Mouse (Mus musculus): ENCODE measurements around the gene Htr5a. TPM values are rescaled to one million over a fixed set of nuclear protein-coding genes. Genes with fewer than 3 reads are reported as not detected.

Htr5a gene
- polyA plus RNA-seq, 1 experiment from 2014 or later: 1.1 TPM

DNA sequence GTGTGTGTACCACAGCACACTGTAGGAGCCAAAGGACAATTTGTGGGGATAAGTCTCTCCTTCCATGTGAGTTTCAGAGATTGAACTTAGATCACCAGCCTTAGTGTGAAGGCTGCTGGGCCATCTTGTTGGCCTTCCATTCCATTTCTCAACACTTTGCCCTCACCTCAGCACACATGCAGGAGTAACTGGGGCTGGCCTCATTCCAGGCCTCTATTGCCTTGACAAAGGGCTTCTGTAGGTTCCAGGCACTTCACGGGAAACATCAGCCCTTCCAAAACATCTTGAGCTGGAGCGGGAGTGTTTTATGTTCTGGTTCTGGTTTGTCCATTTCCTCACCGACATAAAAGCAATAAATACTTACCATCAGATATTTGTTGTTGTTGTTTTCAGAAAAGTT lies 54.0 kb downstream of the Htr5a start:
- ATAC-seq (ENCODE audit: low FRiP score): no peak
- Histone ChIP-seq H3K9me3 (replicated peaks) (no peaks in the 10 kb centered on the region), H3K27ac (replicated peaks) (no peak overlapping the region), H3K36me3 (no peaks in the 10 kb centered on the region), H3K4me1 (no peaks in the 10 kb centered on the region), H3K4me2 (no peak overlapping the region), H3K4me3 (replicated peaks) (no peak overlapping the region), H3K27me3 (replicated peaks) (no peaks in the 10 kb centered on the region), H3K9ac (replicated peaks) (no peak overlapping the region)
- 89% methylated on average over 3 of the region's 3 CpGs for WGBS

DNA sequence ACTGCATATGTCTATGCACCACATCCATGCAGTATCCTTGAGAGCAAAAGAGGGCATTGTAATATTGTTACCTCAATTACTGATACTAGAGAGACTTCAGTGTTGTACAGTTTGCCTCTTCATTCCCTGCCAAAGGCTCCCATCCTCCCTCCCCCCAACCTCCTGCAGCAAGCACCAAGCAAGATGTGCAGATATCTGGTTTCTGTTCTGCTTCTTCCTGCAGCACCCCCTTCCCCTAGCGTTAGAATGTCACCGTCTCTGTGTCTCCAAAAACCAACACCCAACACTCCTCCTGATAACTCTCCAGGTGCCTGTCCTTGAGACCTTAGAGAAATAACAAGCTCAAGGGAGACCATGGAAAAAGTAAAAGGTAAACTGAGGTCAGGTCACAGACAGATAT lies 57.8 kb downstream of the Htr5a start:
- Histone ChIP-seq H3K9me3 (replicated peaks) (no peaks in the 10 kb centered on the region), H3K4me3 (replicated peaks) (no peak overlapping the region), H3K27me3 (replicated peaks) (no peaks in the 10 kb centered on the region), H3K9ac (replicated peaks) (no peak overlapping the region), H3K36me3 (no peaks in the 10 kb centered on the region), H3K27ac (replicated peaks) (no peak overlapping the region), H3K4me1 (no peaks in the 10 kb centered on the region), H3K4me2 (no peak overlapping the region)
- 94% methylated on average over 2 of the region's 2 CpGs for WGBS
- ATAC-seq (ENCODE audit: low FRiP score): no peak

DNA sequence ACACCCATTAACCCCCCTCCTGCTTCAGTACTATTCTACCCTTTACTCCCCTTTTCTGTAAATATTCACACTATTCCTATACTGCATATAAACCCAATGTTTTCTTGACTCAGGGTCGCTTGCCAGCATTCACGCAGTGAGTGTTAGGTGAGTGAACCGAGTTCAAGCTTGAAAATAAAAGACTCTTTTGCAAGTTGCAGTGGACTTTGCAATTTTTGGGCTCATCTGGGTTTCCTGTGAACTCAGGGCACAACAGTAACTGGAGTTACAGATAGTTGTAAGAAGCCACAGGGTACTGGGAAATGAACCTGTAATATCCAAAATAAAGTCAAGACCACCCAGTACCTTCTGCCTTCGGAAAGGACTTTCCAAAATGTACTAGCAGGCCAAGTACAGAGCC lies 58.2 kb downstream of the Htr5a start:
- Histone ChIP-seq H3K27ac (replicated peaks) (no peak overlapping the region), H3K4me2 (no peak overlapping the region), H3K4me3 (replicated peaks) (no peak overlapping the region), H3K36me3 (no peaks in the 10 kb centered on the region), H3K27me3 (replicated peaks) (no peaks in the 10 kb centered on the region), H3K9me3 (replicated peaks) (no peaks in the 10 kb centered on the region), H3K4me1 (no peaks in the 10 kb centered on the region), H3K9ac (replicated peaks) (no peak overlapping the region)
- no peak for ATAC-seq (ENCODE audit: low FRiP score)
- WGBS: 93% methylated on average over 4 of the region's 4 CpGs

Other genes starting within 250 kb of the Htr5a start
- 27.2 and 27.5 TPM in 2 replicates for gene Paxip1, start 50.5 kb upstream of the Htr5a start, polyA plus RNA-seq (2015; fragmentation: Nextera tagmentation; extraction: Ambion mirVana)
- 62.8 and 71.6 TPM in 2 replicates for gene Insig1, start 229.2 kb downstream of the Htr5a start, polyA plus RNA-seq (2015; fragmentation: Nextera tagmentation; extraction: Ambion mirVana)

Data from neural tube, embryonic 15.5 days (tissue).